Mouse (Mus musculus): ENCODE measurements around the gene Bmp6.

Bmp6 gene

DNA sequence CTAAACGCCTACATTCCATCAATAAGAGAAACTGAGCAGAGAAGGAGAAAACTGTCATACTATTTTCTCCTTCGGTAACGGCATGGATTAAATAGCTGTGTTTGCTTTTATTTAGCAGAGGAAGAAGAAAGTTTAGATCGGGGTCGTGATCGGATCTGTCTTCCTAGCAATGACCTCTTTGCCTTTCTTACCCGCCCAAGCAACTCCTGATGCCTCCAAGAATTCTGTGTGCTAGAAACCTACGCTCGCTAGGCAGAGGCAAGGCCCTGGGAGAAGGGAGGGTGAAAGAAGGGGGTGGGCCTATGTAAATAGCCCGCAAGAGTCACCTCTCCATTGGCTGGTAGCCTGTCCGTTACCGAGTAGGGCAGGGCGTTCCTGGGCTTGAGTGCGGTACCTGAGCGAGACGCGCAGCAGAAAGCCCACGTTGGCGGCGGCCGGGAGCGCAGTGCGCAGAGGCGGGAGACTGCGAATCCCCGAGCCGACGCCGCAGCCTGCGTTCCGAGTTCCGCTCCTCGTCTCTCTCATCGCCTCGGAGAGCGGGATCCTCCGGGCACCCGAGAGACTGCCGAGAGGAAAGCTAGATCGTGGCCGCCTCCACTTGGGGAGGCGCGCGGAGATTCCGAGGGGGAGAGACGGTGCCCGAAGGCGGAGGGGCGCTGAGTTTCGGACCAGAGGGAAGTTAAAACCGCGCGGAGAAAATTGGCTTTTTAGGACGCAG is at the start of gene Bmp6:
Gene Bmp6 (plus strand): TSS at position 395 of the 718 bp plus-strand sequence.
- DNase-seq: no peak

DNA sequence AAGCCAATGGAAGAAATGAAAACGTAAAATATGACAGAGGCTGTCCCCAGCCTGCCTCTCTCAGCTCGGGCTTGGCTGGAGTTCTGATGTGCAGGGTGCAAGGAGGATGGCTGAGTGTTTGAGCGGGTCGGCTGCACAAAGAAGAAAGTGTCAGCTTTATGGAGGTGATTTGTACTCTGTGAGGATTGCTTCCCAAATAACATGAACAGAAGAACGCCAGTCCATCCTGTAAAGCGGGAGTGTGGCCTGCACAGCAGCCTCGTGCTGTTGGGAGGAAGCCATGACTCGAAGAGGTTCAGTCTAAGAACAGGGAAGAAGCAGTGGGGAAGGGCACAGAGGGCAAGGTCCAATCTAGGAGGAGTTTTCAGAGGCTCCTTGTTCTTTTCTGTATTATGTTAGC is 48.7 kb upstream of the Bmp6 start:
- DNase-seq: no peak

GRCm38 (mm10) chr13:38296601-38297000 is 48.3 kb upstream of the Bmp6 start:
- DNase-seq: no peak

- no peak for DNase-seq
These were observed 33.8 kb upstream of the Bmp6 start for GRCm38 (mm10) chr13:38311125-38311524.

DNA sequence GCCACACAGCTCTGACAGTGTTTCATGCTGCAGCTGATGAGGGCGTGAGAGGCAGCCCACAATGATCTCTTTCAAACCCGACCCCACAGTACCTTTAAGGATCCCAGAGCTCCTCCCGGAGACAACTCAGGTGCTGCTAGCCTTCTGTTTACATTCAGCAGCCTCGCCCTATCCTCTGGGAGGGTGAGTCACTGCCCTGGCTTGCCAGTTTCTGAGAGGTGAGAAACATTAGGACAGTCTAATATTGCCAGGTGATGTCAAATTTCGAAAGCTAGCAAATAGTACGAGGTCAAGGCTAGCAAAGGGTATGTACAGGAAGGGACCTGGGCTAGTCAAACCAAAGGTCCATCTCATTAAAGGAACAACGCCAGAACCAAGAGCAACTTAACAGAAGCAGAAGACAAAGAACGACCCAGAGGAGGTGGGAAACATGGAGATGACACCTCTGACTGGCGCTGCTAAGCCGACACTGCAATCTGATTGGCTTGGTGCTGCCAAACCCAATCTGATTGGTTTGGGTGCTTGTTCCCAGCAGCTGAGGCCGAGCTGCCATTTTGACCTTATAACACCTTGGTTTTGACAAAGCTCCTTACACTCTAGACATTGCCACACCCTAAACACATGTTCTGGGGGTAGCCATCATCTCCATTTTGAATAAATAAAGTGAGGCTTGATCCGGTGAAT is 32.4 kb upstream of the Bmp6 start:
- no peak for DNase-seq

DNA sequence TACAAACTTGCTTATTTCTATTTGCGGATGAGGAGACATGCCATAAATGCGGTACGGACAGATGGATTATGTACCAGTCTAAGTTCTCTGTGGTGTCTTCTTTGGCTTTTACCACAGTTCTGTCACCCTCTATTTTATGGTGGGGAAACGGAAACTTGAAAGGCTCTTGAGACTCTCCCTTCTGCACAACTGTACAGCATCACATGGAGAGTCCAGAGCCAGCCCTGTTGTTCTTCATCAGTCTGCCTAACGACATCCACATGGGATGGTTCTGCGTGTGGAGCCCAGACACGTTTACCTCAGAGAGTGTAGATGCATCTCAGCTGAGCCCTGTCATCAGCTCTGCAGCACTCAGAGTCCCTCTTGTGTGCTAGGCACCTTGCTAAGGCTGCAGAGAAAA is 30.3 kb upstream of the Bmp6 start:
- no peak for DNase-seq

DNA sequence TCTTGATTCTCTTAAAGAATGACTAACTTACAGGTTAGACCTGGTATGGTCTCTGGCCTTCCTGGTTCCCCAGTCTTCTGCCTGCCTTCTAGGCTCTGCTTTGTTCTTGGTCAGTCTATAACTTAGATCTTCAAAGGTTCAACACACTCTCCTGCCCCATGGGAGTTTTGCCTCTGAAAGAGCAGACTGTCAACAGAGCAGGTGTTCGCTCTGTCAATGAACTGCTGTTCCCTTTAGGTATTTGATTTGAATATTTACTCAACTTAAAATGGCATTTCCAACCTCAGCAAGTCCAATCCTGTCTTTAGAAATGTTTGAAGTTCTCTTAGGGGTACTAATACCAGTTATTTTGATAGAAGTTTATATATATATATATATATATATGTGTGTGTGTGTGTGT is 26.5 kb upstream of the Bmp6 start:
- DNase-seq: no peak

DNA sequence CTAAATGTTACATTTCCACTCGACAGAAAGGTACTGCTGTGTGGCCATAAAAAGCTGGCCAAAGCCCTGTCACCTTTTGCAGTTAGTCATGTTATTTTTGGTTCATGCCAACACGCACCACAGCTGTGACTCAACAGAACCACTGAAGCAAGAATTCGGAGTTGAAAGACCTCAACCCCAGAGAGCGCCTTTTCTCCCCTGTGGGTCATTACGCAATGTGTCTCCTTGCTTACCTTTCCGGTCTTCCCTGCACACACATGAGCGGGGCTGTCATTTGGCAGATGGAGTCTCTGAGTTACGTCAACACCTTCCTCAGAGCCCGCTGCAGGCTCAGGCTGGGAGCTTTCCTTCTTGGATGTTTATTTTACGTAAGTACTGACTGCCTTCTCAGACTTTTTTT is 24.6 kb upstream of the Bmp6 start:
- no peak for DNase-seq

GRCm38 (mm10) chr13:38324452-38324851 is 20.5 kb upstream of the Bmp6 start:
- no peak for DNase-seq

GRCm38 (mm10) chr13:38327377-38327776 is 17.5 kb upstream of the Bmp6 start:
- DNase-seq: no peak

DNA sequence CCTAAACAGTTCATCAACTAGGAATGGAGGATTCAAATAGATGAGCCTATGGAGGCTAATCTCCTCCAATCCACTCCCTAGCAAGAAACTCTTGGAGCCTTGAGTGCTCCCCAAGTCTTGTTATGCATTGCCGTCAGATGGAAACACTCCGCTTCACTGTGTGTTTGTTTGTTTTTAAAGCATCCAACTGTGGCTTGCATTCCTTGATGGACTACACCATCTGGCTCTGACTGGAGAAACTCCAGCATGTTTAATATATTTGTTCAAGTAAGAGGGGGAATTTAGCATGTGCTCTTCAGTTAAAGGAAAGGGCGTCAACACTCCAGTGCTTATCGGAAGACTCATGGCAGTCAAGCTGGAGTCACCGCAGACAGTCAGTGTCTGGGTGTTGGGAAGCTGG is 11.4 kb upstream of the Bmp6 start:
- no peak for DNase-seq

- no peak for DNase-seq
These were observed 2.3 kb upstream of the Bmp6 start for GRCm38 (mm10) chr13:38342598-38342997.

DNA sequence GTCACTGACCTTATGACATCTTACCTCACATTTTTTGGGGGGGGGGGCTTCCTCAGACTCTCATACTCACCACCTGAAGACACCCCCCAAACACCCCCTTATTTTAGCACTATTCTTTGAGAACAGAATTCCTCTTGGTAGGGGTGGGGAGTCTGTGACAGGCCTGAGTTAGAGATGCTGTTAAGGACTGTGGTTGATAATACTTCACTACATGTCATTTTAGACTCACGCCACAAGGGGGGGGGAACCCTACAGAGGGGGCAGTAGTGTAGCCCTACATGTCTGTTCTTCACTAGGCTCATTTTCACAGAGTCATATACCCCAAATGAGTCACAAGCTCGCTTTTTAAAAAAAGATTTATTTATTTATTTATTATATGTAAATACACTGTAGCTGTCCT is 1.7 kb upstream of the Bmp6 start:
- DNase-seq: no peak

GRCm38 (mm10) chr13:38345431-38345820 is 519 bp downstream of the Bmp6 start:
- DNase-seq: no peak

- DNase-seq: no peak
These were observed 1.4 kb downstream of the Bmp6 start for GRCm38 (mm10) chr13:38346096-38346915.

GRCm38 (mm10) chr13:38347021-38347774 is 2.3 kb downstream of the Bmp6 start:
- DNase-seq: no peak

DNA sequence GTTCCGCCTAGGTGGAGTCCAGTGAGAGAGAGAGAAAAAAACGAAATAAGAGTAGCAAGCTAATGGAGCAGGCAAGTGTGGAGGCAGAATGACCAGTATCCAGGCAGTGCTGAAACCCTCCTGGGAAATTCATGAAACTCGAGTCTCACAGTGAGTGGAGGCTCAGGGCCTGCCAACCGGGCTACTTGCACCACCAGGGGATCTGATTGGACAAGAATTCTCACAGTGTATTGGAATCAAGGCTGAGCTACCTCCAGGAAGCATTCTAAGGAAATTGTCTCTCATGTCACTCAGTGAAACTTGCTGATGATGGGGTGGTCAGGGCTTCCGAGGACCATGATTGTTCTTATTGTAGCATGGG is 2.8 kb downstream of the Bmp6 start:
- DNase-seq: no peak

DNA sequence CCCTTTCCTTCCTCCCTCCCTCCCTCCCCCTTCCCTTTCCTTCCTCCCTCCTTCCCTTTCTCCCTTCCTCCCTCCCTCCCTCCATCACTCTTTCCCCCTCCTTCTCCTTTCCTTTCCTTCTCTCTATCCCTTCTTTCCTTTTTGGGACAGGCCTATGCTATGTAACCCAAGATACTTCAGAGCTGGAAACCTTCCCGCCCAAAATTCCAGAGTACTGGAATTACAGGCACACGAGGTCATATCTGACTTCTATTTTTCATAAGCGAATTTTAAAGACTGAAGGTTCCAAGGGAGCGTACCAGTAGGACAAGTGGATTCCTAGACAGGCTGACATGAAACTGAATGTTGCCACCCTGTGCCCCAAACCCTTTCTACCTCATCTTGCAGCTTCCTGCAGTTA is 4.1 kb downstream of the Bmp6 start:
- no peak for DNase-seq

DNA sequence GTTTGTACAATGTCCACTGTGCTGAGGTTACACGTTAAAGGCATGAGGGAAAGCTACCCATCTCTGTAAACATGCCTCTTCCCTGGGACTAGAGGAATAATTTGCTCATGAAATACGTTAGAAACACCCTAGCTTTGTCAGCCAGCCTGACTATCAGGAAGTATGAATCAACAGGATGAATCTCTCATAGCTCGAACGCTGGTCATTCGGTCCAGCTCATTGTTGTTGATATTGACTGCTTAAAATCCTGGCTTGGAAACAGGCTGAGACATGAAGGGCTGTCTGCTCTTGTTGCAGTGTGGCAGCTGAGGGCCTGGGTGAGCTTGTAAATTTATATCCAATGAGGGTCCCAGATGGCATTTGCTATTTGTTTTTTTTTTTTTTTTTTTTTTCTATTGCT is 4.9 kb downstream of the Bmp6 start:
- DNase-seq: no peak

- DNase-seq: no peak
These were observed 7.1 kb downstream of the Bmp6 start for GRCm38 (mm10) chr13:38351996-38352395.

DNA sequence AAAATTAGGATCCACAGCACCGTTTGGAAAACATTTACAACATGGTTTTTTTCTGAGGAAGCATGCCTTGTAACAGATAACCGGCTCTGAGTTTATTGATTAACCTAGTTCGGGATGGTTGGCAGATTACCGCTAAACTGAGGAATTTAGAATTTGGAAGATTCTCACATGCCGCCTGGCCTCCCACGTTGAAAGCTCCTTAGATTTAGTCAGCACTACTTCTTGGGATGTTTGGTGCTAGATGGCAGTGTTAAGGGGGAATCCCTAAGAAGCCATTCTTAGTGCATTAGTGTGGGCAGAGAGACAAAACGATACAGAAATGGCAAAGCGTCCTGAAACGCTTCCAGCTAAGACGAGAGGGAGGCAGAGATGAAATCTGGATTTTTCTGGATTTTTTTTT is 8.1 kb downstream of the Bmp6 start:
- no peak for DNase-seq

DNA sequence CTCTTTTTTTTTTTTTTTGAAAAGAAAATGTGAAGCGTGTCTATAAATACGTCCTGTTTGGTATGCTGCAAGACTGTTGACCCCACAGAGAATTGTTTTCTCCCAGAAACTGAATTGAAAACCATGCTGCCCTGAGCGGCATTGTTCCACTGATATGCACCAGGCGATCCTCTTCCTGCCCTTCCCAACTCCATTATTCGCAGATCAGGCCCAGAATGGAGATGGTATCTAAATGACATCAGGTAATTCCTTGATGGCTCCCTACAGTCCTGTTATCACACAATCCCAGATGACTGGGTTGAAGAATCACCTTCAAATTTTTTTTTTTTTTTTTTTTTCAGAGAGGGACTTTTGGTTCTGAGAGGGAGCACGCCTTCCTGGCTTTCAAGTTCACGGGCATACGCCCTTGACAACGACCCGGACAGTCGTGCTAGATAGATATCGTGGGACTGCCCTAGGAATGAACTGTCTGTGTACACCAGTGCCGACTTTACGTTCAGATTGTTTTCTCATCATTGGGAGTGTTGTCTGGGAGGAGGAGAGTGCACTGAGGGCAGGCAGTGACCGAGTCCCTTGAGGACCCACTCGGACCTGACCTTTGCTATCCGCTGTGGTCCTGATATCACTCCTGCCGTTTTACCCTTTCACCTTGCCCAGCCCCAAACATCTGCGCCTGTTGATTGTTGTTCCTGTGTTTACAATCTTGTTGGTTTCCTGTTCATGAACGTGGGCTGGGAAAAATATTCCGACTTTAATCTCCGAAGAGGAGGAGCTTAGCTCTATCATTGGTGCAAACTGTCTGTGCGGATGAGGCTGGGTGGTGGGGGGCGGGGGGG is 8.7 kb downstream of the Bmp6 start:
- DNase-seq: no peak

All from thymus, postnatal 36 days (tissue).